Mouse (Mus musculus) ES-Bruce4 (cell line): ENCODE measurements at regions not wholly inside any gene's neighbourhood (a gene's known extent, or its start where the extent isn't known, plus 50 kb on each side); places are given as distances from the start of the nearest gene placed in this dataset.

Source experiments
- CTCF ChIP-seq: IDR thresholded peaks from one replicate; pipeline ENCODE4 v1.8.1; 2011; ENCODE audit warnings: low read depth, low read length
- POLR2A ChIP-seq: IDR thresholded peaks from one replicate; pipeline ENCODE4 v1.8.1; 2011; ENCODE audit warnings: low read length; ENCODE audit not compliant: insufficient read depth

- TF ChIP-seq CTCF (no peak), POLR2A (no peak)
Measured at GRCm38 (mm10) chrX:12377441-12377840, 210.2 kb upstream of the Atp6ap2 start.
